Mouse (Mus musculus) ovary, postnatal 10 days (tissue): ENCODE measurements around the gene Ifnar2.

Experiments
- DNase-seq: peaks from one replicate; pipeline ENCODE4 v3.0.0; 2022; ENCODE audit warnings: low spot score

The Ifnar2 gene

DNA sequence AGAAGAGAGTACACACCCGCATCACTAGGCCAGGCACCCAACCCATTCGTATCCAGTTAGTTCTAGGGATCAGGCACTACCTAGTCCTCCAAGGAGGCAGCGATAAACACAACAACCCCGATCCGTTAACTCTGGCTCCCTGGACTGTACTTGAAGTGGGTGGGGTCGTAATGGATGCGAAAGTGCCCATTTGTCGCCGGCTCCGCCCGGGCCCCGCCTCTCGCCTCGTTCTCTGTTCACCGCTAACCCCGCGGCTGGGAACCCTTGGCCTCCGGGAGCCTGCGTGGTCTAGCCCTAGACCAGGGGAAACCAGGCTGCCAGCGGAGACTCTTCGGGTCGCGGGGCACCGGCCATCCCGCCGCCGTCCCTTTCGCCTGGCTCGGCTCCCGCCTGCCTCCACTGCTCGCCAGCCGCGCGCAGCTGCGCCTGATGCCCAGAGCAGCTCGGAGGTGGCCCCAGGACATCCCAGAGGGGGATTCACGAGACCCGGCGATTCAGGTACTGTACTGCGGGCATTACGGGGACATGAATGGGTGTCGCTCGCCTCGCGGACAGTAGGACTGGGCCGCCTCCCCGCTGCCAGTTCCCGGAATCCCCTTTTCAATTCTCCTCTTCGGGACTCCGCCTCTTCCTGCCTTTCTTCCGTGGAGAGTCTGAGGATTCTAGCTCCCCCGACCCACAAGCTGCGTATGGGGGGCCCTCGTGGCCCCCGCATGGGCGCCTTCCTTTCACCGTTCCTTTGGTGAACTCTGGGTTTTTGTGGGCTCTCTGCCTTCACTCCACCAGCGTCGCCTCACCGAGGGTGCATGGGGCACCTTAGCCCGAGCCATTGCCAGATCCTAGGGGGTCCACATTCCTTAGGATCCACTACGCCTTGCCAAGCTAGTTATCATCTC, at the start of gene Ifnar2:
Ifnar2 (plus strand) TSS at position 207 of the 896 bp plus-strand sequence.
- peak; percentile 69 for DNase-seq

DNA sequence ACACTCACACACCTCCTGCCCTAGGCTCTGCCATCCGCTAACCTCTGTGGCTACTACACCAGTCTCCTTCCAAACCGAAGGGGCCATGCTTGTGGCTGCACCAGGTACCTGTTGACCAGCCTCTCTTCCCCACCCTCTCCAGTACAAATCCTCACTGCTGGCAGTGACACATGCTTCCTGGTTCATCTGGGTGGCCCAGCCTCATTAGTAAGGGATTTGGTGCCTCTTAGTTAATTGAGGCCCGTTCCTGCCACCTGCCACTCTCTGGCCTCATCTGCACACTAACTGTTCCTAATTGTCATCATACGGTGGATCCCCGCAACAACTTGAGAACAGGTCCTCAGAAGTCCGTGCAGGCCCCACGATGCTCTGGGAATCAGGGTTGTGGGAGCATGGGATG, 45.0 kb upstream of the Ifnar2 start:
- DNase-seq = no peak

DNA sequence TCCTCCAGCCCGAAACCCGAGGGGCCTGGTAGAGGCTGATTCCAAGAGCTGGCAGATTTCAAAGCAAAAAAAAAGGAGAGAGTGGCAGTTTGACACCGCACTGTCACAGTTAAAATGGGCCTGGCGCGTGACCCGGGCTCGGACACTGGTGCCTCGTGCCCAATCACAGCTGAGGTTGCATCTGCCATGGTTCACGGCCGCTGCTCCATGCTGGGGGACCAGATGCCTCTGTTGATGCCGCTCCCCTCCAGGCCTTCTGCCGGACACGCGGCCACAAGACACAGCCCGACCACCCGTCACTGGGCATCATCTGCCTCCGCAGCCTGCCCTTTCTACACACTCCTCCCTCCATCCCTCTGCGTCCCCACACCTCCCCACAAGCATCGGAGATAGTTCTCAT, 43.7 kb upstream of the Ifnar2 start:
- DNase-seq = no peak

DNA sequence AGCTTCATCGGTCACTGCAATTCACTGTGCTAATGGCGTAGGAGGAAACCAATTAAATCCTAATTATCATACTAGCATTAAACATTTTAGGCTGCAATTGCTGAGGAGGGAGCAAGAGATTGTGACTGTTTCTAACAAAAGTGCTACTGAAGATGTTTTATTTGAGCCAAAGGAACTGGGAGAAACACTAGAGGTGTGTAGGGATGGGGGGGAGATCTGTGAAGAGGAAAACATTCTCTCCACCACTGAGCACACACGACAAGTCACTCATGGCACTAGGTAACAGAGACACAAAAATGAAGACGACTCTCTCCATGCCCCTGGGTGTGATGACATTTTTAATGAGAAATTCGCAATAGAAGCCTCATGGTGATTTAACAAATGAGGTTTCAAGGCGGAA, 42.1 kb upstream of the Ifnar2 start:
- no peak for DNase-seq

DNA sequence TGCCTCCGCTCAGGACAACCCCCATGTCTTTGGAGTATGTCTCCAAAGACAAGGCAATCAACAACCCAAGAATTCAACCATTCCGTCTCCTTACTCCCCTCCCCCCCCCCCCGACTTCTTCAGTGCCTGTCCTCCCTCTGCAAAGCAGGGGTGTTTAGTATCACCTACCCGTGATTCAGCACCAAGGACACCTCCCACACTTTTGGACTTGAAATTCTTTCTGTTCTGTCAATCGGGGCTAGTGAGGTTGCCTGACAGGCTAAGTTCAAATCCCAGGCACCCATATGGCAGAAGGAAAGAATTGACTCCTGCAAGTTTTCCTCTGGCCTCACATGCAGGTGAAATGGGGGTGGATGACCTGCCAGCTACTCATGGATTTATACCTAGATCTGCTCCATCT, 41.4 kb upstream of the Ifnar2 start:
- no peak for DNase-seq

DNA sequence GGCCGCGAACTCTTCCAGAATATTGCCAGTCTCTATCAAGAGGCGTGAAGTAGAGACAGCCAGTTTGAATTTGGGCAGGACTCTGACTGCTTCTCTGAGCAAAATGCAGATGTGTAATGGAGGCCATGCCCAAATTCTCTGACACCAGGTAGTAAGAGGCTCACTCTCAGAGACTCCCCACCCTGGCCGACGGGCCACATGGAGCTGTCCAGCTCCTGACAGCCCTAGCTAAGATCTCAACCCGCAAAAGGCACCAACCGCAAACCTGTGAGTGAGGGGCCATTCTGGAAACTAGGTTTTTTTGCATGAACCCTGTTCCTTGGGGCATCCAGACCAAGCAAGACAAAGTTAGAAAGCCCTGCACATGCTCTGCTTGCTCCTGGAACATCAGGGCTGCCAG, 39.7 kb upstream of the Ifnar2 start:
- DNase-seq = no peak

DNA sequence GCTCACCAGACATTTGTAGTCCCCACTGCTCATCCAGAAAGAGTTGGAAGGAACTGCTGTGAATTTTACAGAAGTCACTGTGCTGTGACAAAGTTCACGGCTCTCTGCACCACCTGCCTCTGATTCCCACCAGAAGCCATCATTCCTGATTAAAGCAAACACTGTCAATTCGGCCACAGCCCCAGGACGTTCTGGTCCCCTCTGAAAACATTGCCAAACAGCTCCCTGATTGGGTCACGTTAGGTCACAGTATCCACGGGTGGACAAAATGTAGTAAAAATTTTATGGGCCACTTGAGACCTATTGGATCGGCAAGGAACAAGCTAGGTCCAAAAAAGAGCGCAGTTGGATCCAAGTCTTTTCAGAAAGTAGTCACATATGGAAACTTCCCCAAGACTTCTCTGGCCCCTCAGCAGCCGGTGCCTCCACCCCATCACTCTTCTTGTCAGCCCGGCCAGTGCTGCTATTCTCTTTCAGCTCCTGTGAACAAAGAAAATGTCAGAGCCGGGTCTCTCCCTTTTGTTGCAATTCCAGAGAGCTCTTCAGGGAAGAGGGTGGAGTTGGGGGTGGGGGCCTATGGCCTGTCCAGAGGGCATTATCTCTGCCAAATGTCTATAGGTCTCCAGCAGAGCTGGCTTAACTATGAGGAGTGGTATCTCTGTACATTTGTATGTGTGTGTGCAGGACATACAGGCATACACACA, 38.2 kb upstream of the Ifnar2 start:
- DNase-seq = no peak

DNA sequence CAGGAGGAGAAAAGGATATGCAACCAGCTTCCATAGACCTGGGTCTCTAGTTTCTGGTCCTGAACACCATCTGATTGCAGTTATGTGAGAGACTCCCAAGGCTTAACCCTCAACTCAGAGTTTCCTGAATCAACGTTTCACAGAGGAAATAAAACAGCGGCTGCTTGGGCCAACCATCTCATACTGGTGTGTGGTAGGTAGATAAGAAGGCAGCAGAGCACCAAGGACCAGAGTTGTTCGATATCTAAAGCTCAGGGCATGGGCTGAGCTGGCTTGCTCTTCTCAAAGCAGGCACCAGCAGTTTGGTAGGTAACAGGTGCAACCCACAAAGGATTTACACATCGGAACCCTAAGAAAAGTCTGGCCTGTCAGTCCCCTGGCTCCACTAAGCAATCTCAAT, 35.8 kb upstream of the Ifnar2 start:
- no peak for DNase-seq

DNA sequence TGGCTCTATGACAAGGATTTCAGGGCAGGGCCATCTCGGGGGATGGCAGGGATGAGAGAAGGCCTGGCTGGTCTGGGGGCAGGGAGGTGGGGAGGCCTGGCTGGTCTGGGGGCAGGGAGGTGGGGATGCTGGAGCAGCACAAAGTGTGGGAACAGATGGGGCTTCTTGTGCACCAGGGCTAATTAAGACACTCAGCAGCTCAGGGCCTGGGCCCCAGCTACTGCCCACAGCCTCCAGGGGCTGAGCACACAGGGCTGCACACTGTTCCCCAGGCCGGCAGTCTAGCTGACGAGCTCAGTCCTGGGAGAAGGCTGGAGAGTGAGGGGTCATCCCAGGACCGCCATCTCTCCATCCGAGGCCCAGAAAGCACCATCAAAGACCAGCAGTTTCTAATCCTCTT, 35.1 kb upstream of the Ifnar2 start:
- no peak for DNase-seq

DNA sequence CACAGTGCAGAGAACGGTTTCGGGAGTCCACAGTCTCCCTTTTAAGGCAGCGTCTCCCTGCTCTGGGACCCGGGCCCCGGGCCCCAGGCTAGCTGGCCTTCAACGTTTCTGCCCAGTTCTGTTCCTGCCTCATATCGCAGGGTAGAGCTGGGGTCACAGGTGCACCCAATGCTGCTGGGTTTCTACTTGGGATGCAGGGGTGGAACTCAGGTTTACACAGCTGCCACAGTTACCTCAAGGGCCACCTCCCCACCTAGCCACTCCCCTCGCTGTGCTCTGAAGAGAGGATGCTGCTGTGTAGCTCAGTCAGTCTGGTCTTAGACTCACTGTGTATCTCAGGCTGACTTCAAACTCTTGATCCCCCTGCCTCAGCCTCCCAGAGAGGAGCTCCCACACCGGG, 26.1 kb upstream of the Ifnar2 start:
- no peak for DNase-seq

DNA sequence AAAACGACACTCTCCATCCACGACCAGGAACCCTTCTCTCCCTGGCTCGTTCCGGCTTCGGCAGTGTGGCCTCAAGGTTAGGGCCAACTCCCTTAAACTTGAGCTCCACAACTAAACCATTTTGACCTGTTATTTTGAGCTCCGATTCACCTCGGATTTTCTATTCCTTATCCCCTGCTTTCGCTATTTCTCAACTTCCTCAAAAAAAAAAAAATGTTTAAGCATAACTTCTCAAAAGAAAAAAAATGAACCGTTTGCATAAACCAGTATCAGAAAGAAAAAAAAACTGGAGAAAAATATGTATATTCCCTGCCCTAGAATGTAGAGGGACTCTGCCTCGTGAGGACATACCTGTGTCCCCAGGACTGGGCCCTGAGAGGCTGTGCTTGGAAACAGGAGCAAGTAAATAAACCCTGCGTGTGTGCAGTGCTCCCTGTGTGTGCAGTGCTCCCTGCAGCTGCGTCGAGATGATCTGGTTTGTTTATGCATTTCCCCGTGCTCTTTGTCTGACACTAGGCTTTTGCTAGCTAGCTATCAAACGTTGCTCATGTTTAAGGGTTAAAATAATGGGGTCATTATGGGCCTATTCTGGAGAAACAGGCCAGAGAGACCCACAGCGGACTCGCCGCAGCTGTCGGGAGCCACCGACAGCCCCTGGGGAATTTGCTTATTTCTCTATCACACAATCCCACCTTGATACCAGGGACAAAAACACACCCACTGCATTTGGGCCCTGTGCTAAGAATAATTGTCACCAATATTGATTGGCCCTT, 24.9 kb upstream of the Ifnar2 start:
- no peak for DNase-seq

DNA sequence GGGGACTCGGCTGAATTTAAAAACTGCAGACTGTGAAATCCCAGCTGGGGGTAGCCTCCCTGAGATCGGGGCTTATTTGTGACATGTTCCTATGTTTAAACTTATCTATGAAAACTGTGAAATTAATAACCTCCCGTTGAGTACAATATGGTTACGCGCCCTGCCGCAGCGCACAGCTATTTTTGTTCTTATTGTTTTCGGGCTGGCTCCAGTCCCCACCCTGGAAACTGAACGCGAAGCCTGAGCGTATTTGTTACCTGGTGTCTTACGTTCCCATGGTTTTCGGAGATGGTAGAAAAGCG, 24.4 kb upstream of the Ifnar2 start:
- no peak for DNase-seq

DNA sequence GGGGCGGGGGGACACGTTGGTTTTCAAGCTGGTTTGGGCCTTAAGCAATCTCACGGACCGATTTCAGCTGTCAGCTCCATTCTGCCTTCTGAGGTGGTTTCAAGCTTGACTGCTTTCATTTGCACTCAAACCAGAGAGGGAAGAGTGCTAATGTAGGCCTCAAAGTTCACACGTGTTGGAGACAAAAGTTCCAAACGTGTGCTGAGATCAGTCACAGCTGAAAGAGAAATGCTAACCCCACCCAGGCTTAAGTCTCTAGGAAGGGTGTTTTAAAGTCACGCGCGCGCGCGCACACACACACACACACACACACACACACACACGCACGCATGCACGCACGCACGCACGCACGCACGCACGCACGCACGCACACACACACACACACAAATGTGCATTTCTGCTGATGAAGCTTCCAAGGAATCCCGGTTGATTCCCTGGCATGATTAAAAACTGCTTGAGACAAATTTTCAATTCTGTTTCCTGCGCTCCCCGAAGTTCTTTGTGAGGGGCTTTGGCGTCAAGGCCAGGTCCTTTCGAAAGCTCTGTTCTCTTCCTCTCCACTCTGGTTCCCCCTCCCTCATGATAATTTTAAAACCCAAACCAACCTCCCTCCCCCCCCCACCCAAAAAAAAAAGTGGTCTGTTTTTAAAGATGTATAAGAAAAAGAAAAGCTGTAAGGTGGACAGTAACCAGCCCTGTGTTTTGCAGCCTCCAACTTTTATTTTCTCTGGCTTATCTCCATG, 23.8 kb upstream of the Ifnar2 start:
- no peak for DNase-seq

DNA sequence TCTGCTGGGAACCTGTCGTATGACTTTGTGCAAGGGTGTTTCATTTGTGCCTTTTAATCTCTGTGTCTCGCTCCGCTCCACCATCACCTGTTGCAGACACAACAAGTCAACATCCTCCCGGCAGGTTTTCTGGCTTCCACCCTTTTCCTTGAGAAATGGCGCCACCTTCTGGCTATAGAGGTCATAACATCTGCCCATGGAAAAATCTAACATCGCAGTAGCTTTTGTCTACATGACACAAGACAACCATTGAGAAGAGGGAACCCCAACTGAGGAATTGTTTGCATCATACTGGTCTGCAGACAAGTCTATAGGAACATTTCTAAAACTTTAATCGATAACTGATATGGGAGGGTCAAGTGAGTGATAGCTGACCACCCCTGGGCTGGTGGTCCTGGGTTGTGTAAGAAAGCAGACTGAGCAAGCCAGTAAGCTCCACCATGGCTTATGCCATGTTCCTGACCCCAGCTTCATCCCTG, 20.5 kb upstream of the Ifnar2 start:
- peak; percentile 49 for DNase-seq

DNA sequence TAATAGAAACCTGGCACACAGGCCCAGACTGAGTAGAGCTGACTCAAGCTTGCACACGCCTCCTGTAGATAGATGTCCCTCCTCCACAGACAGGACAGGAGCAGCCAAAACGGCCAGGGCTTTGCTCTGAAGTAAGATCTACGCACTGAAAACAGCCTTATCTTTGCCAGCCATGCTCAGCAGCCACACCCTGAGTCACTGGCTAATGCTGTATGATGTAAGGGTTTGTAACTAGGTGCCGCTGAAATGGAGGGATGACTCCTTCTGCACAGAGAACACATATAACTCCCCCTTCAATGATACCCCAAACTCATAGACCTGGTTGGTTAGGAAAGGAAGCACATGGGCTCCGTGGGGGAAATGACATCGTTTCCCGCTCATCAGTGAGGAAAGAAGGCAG, 19.8 kb upstream of the Ifnar2 start:
- no peak for DNase-seq

DNA sequence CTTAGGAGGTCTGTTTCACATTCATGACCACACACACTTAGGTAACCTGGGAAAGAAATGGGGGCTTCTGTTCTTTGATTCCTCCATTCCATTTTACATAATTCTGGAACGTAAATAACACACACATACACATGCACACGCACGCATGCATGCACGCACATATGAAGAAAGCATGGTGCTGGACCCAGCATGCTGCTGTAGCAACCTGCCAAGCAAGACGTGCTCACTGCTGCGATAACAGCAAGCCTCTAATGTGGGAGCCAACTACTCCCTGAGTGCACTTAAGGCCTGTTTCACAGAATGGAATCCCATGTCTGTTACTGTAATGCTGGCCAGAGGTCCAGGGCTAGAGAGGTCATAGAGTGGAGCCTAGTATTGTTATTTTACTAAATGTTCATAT, 19.4 kb upstream of the Ifnar2 start:
- DNase-seq = no peak

DNA sequence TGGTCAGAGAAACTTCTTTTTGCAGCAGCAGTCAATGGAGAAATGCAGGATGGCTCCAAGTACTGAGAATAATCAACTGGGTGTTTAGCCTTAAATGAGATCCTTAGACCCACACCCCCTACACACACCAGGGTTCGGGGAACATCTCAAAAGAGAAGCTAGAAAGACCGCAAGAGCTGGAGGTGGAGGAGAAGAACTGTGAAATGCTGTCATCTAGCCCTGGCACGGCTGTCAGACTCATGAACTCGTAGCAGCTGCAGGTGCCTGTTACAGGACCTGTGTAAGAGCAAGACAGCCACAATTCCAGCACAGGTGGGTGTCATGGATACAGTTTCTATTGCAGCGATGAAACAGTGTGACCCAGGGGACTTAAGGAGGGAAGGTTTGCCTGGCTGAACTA, 18.9 kb upstream of the Ifnar2 start:
- DNase-seq = no peak

DNA sequence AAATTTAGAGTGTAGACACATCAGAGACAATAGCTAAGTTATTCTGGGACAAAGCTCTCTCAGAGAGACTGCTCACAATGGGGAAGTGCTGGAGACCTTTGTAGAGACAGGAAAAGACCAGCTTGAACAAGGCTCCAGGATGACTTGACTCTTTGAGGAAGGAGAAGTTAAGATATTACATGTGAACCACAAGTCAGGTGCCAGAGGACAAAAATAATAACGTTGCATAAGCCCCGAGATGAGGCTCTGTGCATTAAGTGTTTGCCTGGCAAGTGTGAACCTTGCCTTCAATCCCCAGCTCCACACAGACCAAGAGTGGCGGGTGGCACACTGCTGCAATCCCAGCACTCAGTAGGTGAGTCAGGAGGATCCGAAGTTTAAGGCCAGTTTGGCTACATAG, 18.0 kb upstream of the Ifnar2 start:
- DNase-seq = no peak

DNA sequence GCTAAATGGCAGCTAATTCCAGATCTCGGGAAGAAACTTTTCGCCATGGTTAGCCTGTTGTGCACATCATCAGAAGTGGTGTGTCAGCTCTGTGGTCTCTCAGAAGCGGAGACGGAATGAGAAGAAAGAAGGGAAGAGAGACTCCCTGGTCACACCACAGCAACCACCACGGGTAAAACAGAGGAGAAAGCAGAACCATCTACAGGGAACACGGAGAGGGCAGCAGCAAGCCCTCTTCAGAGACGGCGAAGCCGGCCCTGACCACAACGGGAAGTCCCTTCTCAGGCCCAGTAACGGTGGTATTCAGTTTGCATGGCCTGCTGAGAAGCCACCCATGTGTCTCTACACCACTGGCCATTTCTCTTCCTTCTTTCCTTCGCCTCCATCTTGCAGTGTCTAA, 17.4 kb upstream of the Ifnar2 start:
- DNase-seq = no peak

DNA sequence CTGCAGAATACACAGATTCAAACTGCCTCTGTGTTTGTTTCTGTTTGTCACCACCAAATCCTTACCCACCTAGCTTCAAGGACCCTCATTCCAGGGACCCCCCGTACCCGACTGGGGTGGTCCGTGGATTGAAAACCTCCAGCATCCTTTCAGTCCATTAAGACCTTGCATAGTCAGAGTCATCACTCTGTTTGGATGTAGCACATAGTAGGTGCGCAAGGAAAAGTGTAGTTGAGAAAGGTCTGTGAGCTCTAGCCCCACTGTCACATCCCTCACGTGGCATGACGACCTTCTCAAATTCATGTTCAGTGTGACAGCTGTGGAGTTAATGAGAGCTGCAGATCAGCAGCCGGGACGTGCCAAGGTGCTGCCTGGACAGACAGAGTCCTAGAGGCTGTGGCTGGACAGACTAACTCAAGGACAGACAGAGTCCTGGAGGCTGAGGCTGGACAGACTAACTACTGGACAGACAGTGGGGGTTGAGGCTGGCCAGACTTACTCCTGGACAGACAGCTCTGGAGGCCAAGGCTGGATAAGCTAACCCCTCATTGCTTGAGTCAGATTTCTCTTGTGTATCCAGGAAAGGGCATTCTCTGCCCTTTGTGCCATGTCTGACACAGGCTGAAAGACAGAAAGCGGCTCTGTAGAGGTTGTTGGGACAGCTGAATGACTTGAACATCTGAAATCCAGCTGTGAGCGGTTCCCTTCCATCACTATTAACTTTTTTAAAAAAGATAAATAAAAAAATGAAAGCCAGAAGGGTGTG, 15.6 kb upstream of the Ifnar2 start:
- no peak for DNase-seq

DNA sequence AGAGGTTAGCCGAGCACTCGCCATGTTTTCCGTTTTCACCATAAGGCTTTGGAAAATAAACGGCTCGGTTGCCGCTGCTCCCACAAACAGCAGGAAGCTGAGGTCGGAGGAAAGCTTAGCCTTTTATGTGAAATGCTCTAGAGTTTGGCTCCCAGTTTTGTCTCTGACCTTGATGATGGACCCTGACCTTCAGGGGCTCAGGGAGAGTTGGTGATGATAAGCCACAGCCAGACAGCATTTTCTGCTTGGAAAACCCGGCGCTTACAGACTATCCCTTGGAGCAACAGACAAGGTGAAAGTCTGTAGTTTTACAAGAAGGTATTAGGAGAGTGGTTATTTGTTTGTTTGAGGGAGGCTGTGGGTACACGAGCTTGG, 15.1 kb upstream of the Ifnar2 start:
- no peak for DNase-seq

DNA sequence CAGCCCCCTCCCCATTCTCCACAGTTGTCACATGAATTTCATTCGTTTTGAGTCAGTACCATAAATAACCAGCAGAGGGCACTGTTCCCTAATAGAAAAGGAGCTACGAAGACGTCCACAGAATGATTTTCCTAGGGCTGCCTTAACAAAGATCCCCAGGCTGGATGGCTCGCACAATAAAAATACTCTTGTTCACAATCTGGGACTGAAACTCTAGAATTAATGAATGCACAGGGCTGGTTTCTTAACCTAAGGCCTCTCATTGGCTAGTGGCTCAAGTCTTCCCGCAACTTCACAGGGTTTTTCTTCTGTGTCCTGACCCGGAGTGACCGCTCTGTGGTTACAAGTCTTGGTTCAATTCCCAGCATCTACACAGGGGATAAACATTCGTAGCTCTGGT, 14.0 kb upstream of the Ifnar2 start:
- DNase-seq = no peak
